Mouse (Mus musculus) intestine, embryonic 16.5 days (tissue): ENCODE measurements around the gene Mcoln1. TPM values are rescaled to one million over a fixed set of nuclear protein-coding genes. Genes with fewer than 3 reads are reported as not detected.
A peak's percentile ranks its signal among the peaks of the same experiment; 100 is the strongest.

Source experiments
- ATAC-seq: fragments of 200-750 bp; cut with Nextera tagmentation; 2 replicates; pipeline ENCODE4 v1.8.0; 2017; ENCODE audit warnings: moderate TSS enrichment, moderate library complexity
- H3K27ac ChIP-seq: fragments of 300-500 bp; sonication (generic); 2 replicates; pipeline ENCODE4 v1.5.1; 2014; ENCODE audit warnings: mild to moderate bottlenecking, low read length
- H3K27me3 ChIP-seq: fragments of 300-500 bp; sonication (generic); replicated peaks from 2 replicates; pipeline ENCODE4 v1.6.1; 2014; ENCODE audit warnings: low read length, control low read depth, mixed read lengths; ENCODE audit not compliant: control insufficient read depth, insufficient read depth
- H3K36me3 ChIP-seq: fragments of 300-500 bp; sonication (generic); 2 replicates; pipeline ENCODE4 v1.6.1; 2014; ENCODE audit warnings: low read length, control low read depth; ENCODE audit not compliant: control insufficient read depth, insufficient read depth
- H3K4me1 ChIP-seq: fragments of 300-500 bp; sonication (generic); 2 replicates; pipeline ENCODE4 v1.6.1; 2014; ENCODE audit warnings: low read length, control low read depth, mixed read lengths; ENCODE audit not compliant: control insufficient read depth, insufficient read depth
- H3K4me2 ChIP-seq: fragments of 300-500 bp; sonication (generic); 2 replicates; pipeline ENCODE4 v1.6.1; 2014; ENCODE audit warnings: low read depth, low read length, control low read depth
- H3K4me3 ChIP-seq: fragments of 300-500 bp; sonication (generic); 2 replicates; pipeline ENCODE4 v1.5.1; 2014; ENCODE audit warnings: mild to moderate bottlenecking, low read length
- H3K9ac ChIP-seq: fragments of 300-500 bp; sonication (generic); 2 replicates; pipeline ENCODE4 v1.6.1; 2014; ENCODE audit warnings: low read depth, low read length
- H3K9me3 ChIP-seq: fragments of 300-500 bp; sonication (generic); 2 replicates; pipeline ENCODE4 v1.6.1; 2016; ENCODE audit warnings: low read length, control low read depth; ENCODE audit not compliant: control insufficient read depth
- WGBS: fragments of 180-500 bp; shearing (Covaris S2); extraction: QIAGEN DNeasy Blood & Tissue Kit; methylation state at CpG from one replicate; pipeline ENCODE4 v1.1.7; 2014; 5-methylcytosine and 5-hydroxymethylcytosine counted together
- polyA plus RNA-seq: library from polyadenylated mRNA; unstranded; fragments of >200 nt; fragmentation: Nextera tagmentation; extraction: Ambion mirVana; gene quantifications from 2 replicates; pipeline ENCODE4 v1.2.1, GENCODE M21; 2015

Mcoln1 gene
- polyA plus RNA-seq, 1 experiment from 2014 or later: 73.6 TPM

- Histone ChIP-seq H3K27ac (no peak overlapping the region), H3K9ac (no peak overlapping the region), H3K9me3 (no peaks in the 10 kb centered on the region), H3K4me3 (no peak overlapping the region), H3K27me3 (no peaks in the 10 kb centered on the region), H3K4me2 (no peak overlapping the region), H3K4me1 (no peaks in the 10 kb centered on the region), H3K36me3 (peaks cover 35% of the 10 kb centered on the region)
- WGBS: 84% methylated on average over 7 of the region's 7 CpGs
- no peak for ATAC-seq
Observed at GRCm38 (mm10) chr8:3539146-3539545, 38.9 kb downstream of the Mcoln1 start.

- Histone ChIP-seq H3K4me3 (no peak overlapping the region), H3K27me3 (no peaks in the 10 kb centered on the region), H3K9me3 (no peaks in the 10 kb centered on the region), H3K27ac (no peak overlapping the region), H3K9ac (no peak overlapping the region), H3K4me2 (no peak overlapping the region), H3K4me1 (no peaks in the 10 kb centered on the region), H3K36me3 (peaks cover 37% of the 10 kb centered on the region)
- no peak for ATAC-seq
- 89% methylated on average over 4 of the region's 4 CpGs for WGBS
Observed at GRCm38 (mm10) chr8:3540076-3540475, 39.8 kb downstream of the Mcoln1 start.

GRCm38 (mm10) chr8:3546511-3546910, 46.3 kb downstream of the Mcoln1 start:
- no peaks in the 10 kb centered on the region for H3K9me3 ChIP-seq
- H3K27me3 ChIP-seq: no peaks in the 10 kb centered on the region
- H3K4me3 ChIP-seq: no peak overlapping the region
- 90% methylated on average over 2 of the region's 2 CpGs for WGBS
- no peaks in the 10 kb centered on the region for H3K4me1 ChIP-seq
- no peak overlapping the region for H3K4me2 ChIP-seq
- no peak for ATAC-seq
- peaks cover 16% of the 10 kb centered on the region; the same call in 1 of the 2 replicates for H3K36me3 ChIP-seq
- H3K27ac ChIP-seq: no peak overlapping the region
- no peak overlapping the region for H3K9ac ChIP-seq

- Histone ChIP-seq H3K27ac (no peak overlapping the region), H3K9ac (no peak overlapping the region), H3K4me2 (no peak overlapping the region), H3K27me3 (no peaks in the 10 kb centered on the region), H3K4me3 (no peak overlapping the region), H3K9me3 (no peaks in the 10 kb centered on the region), H3K36me3 (no peaks in the 10 kb centered on the region), H3K4me1 (no peaks in the 10 kb centered on the region)
- WGBS: 76% methylated on average over 1 of the region's 1 CpGs
- ATAC-seq: no peak
Observed at GRCm38 (mm10) chr8:3552240-3552639, 52.0 kb downstream of the Mcoln1 start.

GRCm38 (mm10) chr8:3556114-3556513, 55.9 kb downstream of the Mcoln1 start:
- 60% methylated on average over 4 of the region's 4 CpGs for WGBS
- no peak overlapping the region for H3K4me2 ChIP-seq
- no peaks in the 10 kb centered on the region for H3K4me1 ChIP-seq
- H3K36me3 ChIP-seq: no peaks in the 10 kb centered on the region
- no peak overlapping the region for H3K4me3 ChIP-seq
- no peaks in the 10 kb centered on the region for H3K27me3 ChIP-seq
- H3K27ac ChIP-seq: no peak overlapping the region
- H3K9me3 ChIP-seq: no peaks in the 10 kb centered on the region
- H3K9ac ChIP-seq: no peak overlapping the region
- ATAC-seq: peak; percentile 80

Other genes with a start within 250 kb of the Mcoln1 start
- 32.5 and 33.2 TPM in 2 replicates for gene Insr, start 220.8 kb upstream of the Mcoln1 start, polyA plus RNA-seq
- 0.32 and 0.45 TPM in 2 replicates for gene A430078G23Rik, start 147.0 kb upstream of the Mcoln1 start, polyA plus RNA-seq
- gene Arhgef18, start 107.5 kb upstream of the Mcoln1 start, polyA plus RNA-seq: 8.2 and 8.4 TPM in 2 replicates
- gene Pex11g, start 32.8 kb upstream of the Mcoln1 start, polyA plus RNA-seq: 17.4 and 17.9 TPM in 2 replicates
- not detected in 2 replicates for gene Tex45, start 29.6 kb upstream of the Mcoln1 start, polyA plus RNA-seq
- 30.3 and 31.4 TPM in 2 replicates for gene Zfp358, start 7.3 kb upstream of the Mcoln1 start, polyA plus RNA-seq
- 39.9 and 43.3 TPM in 2 replicates for gene Pnpla6, start 14.9 kb downstream of the Mcoln1 start, polyA plus RNA-seq
- gene C330021F23Rik, start 67.5 kb downstream of the Mcoln1 start, polyA plus RNA-seq: 5.7 and 6.1 TPM in 2 replicates
- gene Camsap3, start 86.8 kb downstream of the Mcoln1 start, polyA plus RNA-seq: 23.4 and 26.1 TPM in 2 replicates
- 45.9 and 48.1 TPM in 2 replicates for gene Xab2, start 120.9 kb downstream of the Mcoln1 start, polyA plus RNA-seq
- gene Pet100, start 121.1 kb downstream of the Mcoln1 start, polyA plus RNA-seq: 86.6 and 86.9 TPM in 2 replicates
- gene Pcp2, start 125.1 kb downstream of the Mcoln1 start, polyA plus RNA-seq: 0.29 TPM in 1 of 2 replicates, not detected in the other
- 161 and 169 TPM in 2 replicates for gene Stxbp2, start 130.5 kb downstream of the Mcoln1 start, polyA plus RNA-seq
- not detected in 2 replicates for gene Retn, start 155.3 kb downstream of the Mcoln1 start, polyA plus RNA-seq
- 0.29 and 0.62 TPM in 2 replicates for gene Mcemp1, start 165.3 kb downstream of the Mcoln1 start, polyA plus RNA-seq
- 7.3 and 8.3 TPM in 2 replicates for gene Fcor, start 171.9 kb downstream of the Mcoln1 start, polyA plus RNA-seq
- 35.0 and 38.8 TPM in 2 replicates for gene Trappc5, start 175.8 kb downstream of the Mcoln1 start, polyA plus RNA-seq
- 0.06 TPM in 1 of 2 replicates, not detected in the other for gene Fcer2a, start 193.7 kb downstream of the Mcoln1 start, polyA plus RNA-seq
- gene Clec4g, start 220.2 kb downstream of the Mcoln1 start, polyA plus RNA-seq: 0.37 TPM in 1 of 2 replicates, not detected in the other
- 0.12 and 0.20 TPM in 2 replicates for gene Cd209a, start 248.5 kb downstream of the Mcoln1 start, polyA plus RNA-seq